22 mouse cellular contexts compared by ENCODE assay signal in genomic region chr11:6926036-6926435, GRCm38 (mm10).
DNase-seq lines count a peak whose midpoint lies in the region; ATAC-seq lines count a peak whose summit lies in the region.
"Had no signal": no experiment of that assay in that cellular context is flagged by ENCODE, and none has a peak within 500 bp of the region (broad histone marks: within the 10 kb centered on the region; RNA-seq: fewer than 3 reads in every experiment).

No protein-coding gene starts in this region.

- no peaks in the 10 kb centered on the region for H3K9me3 ChIP-seq in hindbrain, embryonic 11.5 days (ENCODE audit: control insufficient read depth, low read length)
- H3K9me3 ChIP-seq in hindbrain, embryonic 10.5 days: 0 out of 2 replicates have a peak, but pooled peaks cover 4% of the 10 kb centered on the region
- no peaks in the 10 kb centered on the region for H3K9me3 ChIP-seq in hindbrain, embryonic 14.5 days (ENCODE audit: control insufficient read depth, low read length)
- no peaks in the 10 kb centered on the region for H3K9me3 ChIP-seq in midbrain, embryonic 15.5 days
- H3K9me3 ChIP-seq in neural tube, embryonic 15.5 days (replicated peaks): no peaks in the 10 kb centered on the region
- H3K9me3 ChIP-seq in forebrain, embryonic 12.5 days: no peaks in the 10 kb centered on the region
- H3K9me3 ChIP-seq: embryonic facial prominence, embryonic 12.5 days; limb, embryonic 13.5 days; liver, embryonic 13.5 days; stomach, embryonic 15.5 days had no signal

- no peak overlapping the region for H3K4me3 ChIP-seq in hindbrain, embryonic 11.5 days (ENCODE audit: low read depth, low read length)
- no peak overlapping the region for H3K4me3 ChIP-seq in hindbrain, embryonic 10.5 days
- H3K4me3 ChIP-seq in hindbrain, embryonic 14.5 days (replicated peaks; ENCODE audit: low read length): no peak overlapping the region
- H3K4me3 ChIP-seq in midbrain, embryonic 15.5 days: no peak overlapping the region
- no peak overlapping the region for H3K4me3 ChIP-seq in neural tube, embryonic 15.5 days (replicated peaks)
- no peak overlapping the region for H3K4me3 ChIP-seq in forebrain, embryonic 12.5 days (replicated peaks)
- H3K4me3 ChIP-seq: embryonic facial prominence, embryonic 12.5 days; gastrocnemius, adult 2 months; layer of hippocampus, adult 2 months; limb, embryonic 13.5 days; liver, embryonic 13.5 days; stomach, embryonic 15.5 days had no signal

- peaks cover 4% of the 10 kb centered on the region for H3K4me1 ChIP-seq in hindbrain, embryonic 11.5 days (replicated peaks; ENCODE audit: control insufficient read depth, insufficient read depth, low read length)
- H3K4me1 ChIP-seq in hindbrain, embryonic 10.5 days (replicated peaks): peaks cover 15% of the 10 kb centered on the region
- H3K4me1 ChIP-seq in hindbrain, embryonic 14.5 days (replicated peaks; ENCODE audit: control insufficient read depth, insufficient read depth, low read length): no peaks in the 10 kb centered on the region
- H3K4me1 ChIP-seq in midbrain, embryonic 15.5 days: peaks cover 17% of the 10 kb centered on the region; the same call in 1 of the 2 replicates
- 0 out of 2 replicates have a peak, but pooled peaks cover 3% of the 10 kb centered on the region for H3K4me1 ChIP-seq in neural tube, embryonic 15.5 days
- peaks cover 12% of the 10 kb centered on the region; the same call in 1 of the 2 replicates for H3K4me1 ChIP-seq in forebrain, embryonic 12.5 days
- H3K4me1 ChIP-seq: liver, embryonic 13.5 days had no signal

- 64% methylated on average over 8 of the region's 8 CpGs for WGBS in hindbrain, embryonic 11.5 days
- WGBS in hindbrain, embryonic 10.5 days: 77% methylated on average over 8 of the region's 8 CpGs
- 51% methylated on average over 8 of the region's 8 CpGs for WGBS in hindbrain, embryonic 14.5 days
- WGBS in midbrain, embryonic 15.5 days: 56% methylated on average over 8 of the region's 8 CpGs
- 26% methylated on average over 8 of the region's 8 CpGs for WGBS in neural tube, embryonic 15.5 days
- 81% methylated on average over 8 of the region's 8 CpGs for WGBS in forebrain, embryonic 12.5 days

- no peaks in the 10 kb centered on the region for H3K27me3 ChIP-seq in hindbrain, embryonic 11.5 days (ENCODE audit: control insufficient read depth, insufficient read depth, low read length)
- no peaks in the 10 kb centered on the region for H3K27me3 ChIP-seq in hindbrain, embryonic 10.5 days (ENCODE audit: insufficient read depth, poor library complexity, severe bottlenecking)
- H3K27me3 ChIP-seq in hindbrain, embryonic 14.5 days (ENCODE audit: control insufficient read depth, insufficient read depth, low read length): no peaks in the 10 kb centered on the region
- no peaks in the 10 kb centered on the region for H3K27me3 ChIP-seq in midbrain, embryonic 15.5 days (replicated peaks)
- no peaks in the 10 kb centered on the region for H3K27me3 ChIP-seq in neural tube, embryonic 15.5 days (replicated peaks)
- no peaks in the 10 kb centered on the region for H3K27me3 ChIP-seq in forebrain, embryonic 12.5 days
- H3K27me3 ChIP-seq: embryonic facial prominence, embryonic 12.5 days; limb, embryonic 13.5 days; liver, embryonic 13.5 days; stomach, embryonic 15.5 days had no signal

- H3K27ac ChIP-seq in hindbrain, embryonic 11.5 days (ENCODE audit: low read depth, low read length): no peak overlapping the region
- H3K27ac ChIP-seq in hindbrain, embryonic 10.5 days: no peak overlapping the region
- H3K27ac ChIP-seq in hindbrain, embryonic 14.5 days: no peak overlapping the region
- H3K27ac ChIP-seq in midbrain, embryonic 15.5 days: no peak overlapping the region
- no peak overlapping the region for H3K27ac ChIP-seq in neural tube, embryonic 15.5 days (replicated peaks)
- H3K27ac ChIP-seq in forebrain, embryonic 12.5 days: no peak overlapping the region
- H3K27ac ChIP-seq: embryonic facial prominence, embryonic 12.5 days; gastrocnemius, adult 2 months; layer of hippocampus, adult 2 months; limb, embryonic 13.5 days; liver, embryonic 13.5 days; stomach, embryonic 15.5 days had no signal

- peak; percentile 7 for DNase-seq in hindbrain, embryonic 11.5 days (ENCODE audit: low spot score)
- no peak for DNase-seq in hindbrain, embryonic 10.5 days (ENCODE audit: low spot score)
- no peak for DNase-seq in hindbrain, embryonic 14.5 days (ENCODE audit: low spot score)
- DNase-seq in layer of hippocampus, postnatal 10 days (ENCODE audit: low spot score in 2 of 2): no peak
- no peak for DNase-seq in layer of hippocampus, adult 9-10 months (ENCODE audit: low spot score)
- DNase-seq: adrenal gland, postnatal 36 days; cerebellum, adult 11 months; gastrocnemius, adult 2 months; heart, adult 11 months; kidney, postnatal 25 days; liver, embryonic 13.5 days; lung, embryonic 14.5 days; thymus, postnatal 25 days had no signal

- no peak overlapping the region for H3K9ac ChIP-seq in hindbrain, embryonic 11.5 days (ENCODE audit: low read depth, low read length)
- H3K9ac ChIP-seq in hindbrain, embryonic 14.5 days: no peak overlapping the region
- no peak overlapping the region for H3K9ac ChIP-seq in midbrain, embryonic 15.5 days
- H3K9ac ChIP-seq in neural tube, embryonic 15.5 days (replicated peaks): no peak overlapping the region
- no peak overlapping the region for H3K9ac ChIP-seq in forebrain, embryonic 12.5 days
- H3K9ac ChIP-seq: embryonic facial prominence, embryonic 12.5 days; limb, embryonic 13.5 days; liver, embryonic 13.5 days; lung, embryonic 14.5 days; stomach, embryonic 15.5 days had no signal

- H3K4me2 ChIP-seq in hindbrain, embryonic 11.5 days (replicated peaks; ENCODE audit: low read depth, low read length): no peak overlapping the region
- H3K4me2 ChIP-seq in hindbrain, embryonic 14.5 days (replicated peaks): no peak overlapping the region
- H3K4me2 ChIP-seq in midbrain, embryonic 15.5 days: no peak overlapping the region
- H3K4me2 ChIP-seq in neural tube, embryonic 15.5 days: no peak overlapping the region
- no peak overlapping the region for H3K4me2 ChIP-seq in forebrain, embryonic 12.5 days
- H3K4me2 ChIP-seq: embryonic facial prominence, embryonic 12.5 days; heart, embryonic 11.5 days; limb, embryonic 13.5 days; liver, embryonic 13.5 days; lung, embryonic 14.5 days; stomach, embryonic 15.5 days had no signal

- no peaks in the 10 kb centered on the region for H3K36me3 ChIP-seq in hindbrain, embryonic 11.5 days (ENCODE audit: control insufficient read depth, insufficient read depth, low read length)
- no peaks in the 10 kb centered on the region for H3K36me3 ChIP-seq in hindbrain, embryonic 10.5 days
- H3K36me3 ChIP-seq in hindbrain, embryonic 14.5 days (replicated peaks; ENCODE audit: control insufficient read depth, insufficient read depth): no peaks in the 10 kb centered on the region
- H3K36me3 ChIP-seq in midbrain, embryonic 15.5 days (replicated peaks): no peaks in the 10 kb centered on the region
- H3K36me3 ChIP-seq in neural tube, embryonic 15.5 days: no peaks in the 10 kb centered on the region
- no peaks in the 10 kb centered on the region for H3K36me3 ChIP-seq in forebrain, embryonic 12.5 days (replicated peaks)
- H3K36me3 ChIP-seq: embryonic facial prominence, embryonic 12.5 days; limb, embryonic 13.5 days; liver, embryonic 13.5 days; stomach, embryonic 15.5 days had no signal

- peak; percentile 45; the same call in 1 of the 2 replicates for ATAC-seq in hindbrain, embryonic 11.5 days (ENCODE audit: low FRiP score)
- ATAC-seq in hindbrain, embryonic 14.5 days (ENCODE audit: low FRiP score): peak; percentile 73
- ATAC-seq in midbrain, embryonic 15.5 days (replicated peaks): peak; percentile 90
- peak; percentile 38; the same call in 1 of the 2 replicates for ATAC-seq in neural tube, embryonic 15.5 days (ENCODE audit: low FRiP score)
- ATAC-seq in forebrain, embryonic 12.5 days (ENCODE audit: low FRiP score): no peak
- ATAC-seq: intestine, postnatal 0 days had no signal
